Mouse (Mus musculus) small intestine, adult 2 months (tissue): ENCODE results near the gene Ostf1.

Experiments
- CTCF ChIP-seq: fragments of 200-500 bp; IDR thresholded peaks from 2 replicates; pipeline ENCODE4 v1.5.1; 2012; ENCODE audit warnings: low read depth, mild to moderate bottlenecking, control low read depth, inconsistent platforms, low read length, moderate library complexity, mixed read lengths; ENCODE audit not compliant: insufficient replicate concordance, insufficient read length; ENCODE audit errors: extremely low read depth
- POLR2A ChIP-seq: fragments of 200-500 bp; IDR thresholded peaks from 2 replicates; pipeline ENCODE4 v1.6.1; 2012; ENCODE audit warnings: low read depth, mild to moderate bottlenecking, control low read depth, inconsistent platforms, low read length, moderate library complexity

DNA sequence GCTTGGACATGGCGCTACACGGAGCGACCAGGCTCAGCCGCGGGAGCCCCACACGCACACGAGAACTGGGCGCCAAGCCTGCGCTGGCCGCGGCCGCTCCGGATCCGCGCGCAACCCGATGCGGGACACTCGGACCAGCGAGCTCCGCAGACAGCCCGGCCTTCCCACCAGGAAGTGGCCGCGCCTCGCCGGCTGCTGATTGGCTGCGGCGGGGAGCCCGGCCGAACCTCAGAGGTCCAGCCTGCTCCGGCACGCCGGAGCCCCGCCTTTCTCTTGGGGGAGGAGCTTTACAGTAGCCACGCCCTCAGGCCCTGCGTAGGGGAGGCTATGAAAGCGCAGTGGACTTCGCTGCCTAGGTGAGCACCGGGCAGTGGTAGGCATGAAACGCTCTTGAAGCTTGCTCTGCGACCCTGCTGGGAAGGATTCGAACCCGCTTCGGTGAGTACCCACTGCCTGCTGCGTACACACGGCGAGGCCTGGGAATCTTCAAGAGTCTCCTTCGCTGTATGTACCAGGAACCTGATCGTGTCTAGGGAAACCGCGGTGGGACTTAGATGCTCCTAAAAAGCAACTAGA is at the start of gene Ostf1, which contains the start of gene Nmrk1:
- TF ChIP-seq POLR2A (peak; percentile 87), CTCF (no peak)
